Mouse (Mus musculus) embryonic facial prominence, embryonic 14.5 days (tissue): ENCODE results near the gene Gm12569. TPM values are rescaled to one million over a fixed set of nuclear protein-coding genes. Genes with fewer than 3 reads are reported as not detected.

Source experiments
- ATAC-seq: fragments of 200-750 bp; cut with Nextera tagmentation; 2 replicates; pipeline ENCODE4 v1.8.0; 2017; ENCODE audit warnings: low read depth, moderate number of reproducible peaks, moderate TSS enrichment
- DNase-seq: peaks from one replicate; pipeline ENCODE4 v3.0.0-alpha.2; 2015; ENCODE audit warnings: low spot score
- H3K27ac ChIP-seq: fragments of 300-500 bp; sonication (generic); replicated peaks from 2 replicates; pipeline ENCODE4 v1.5.1; 2014; ENCODE audit warnings: low read depth, mild to moderate bottlenecking, low read length, moderate library complexity
- H3K27me3 ChIP-seq: fragments of 300-500 bp; sonication (generic); replicated peaks from 2 replicates; pipeline ENCODE4 v1.6.1; 2014; ENCODE audit warnings: low read length; ENCODE audit not compliant: control insufficient read depth, insufficient read depth
- H3K36me3 ChIP-seq: fragments of 300-500 bp; sonication (generic); 2 replicates; pipeline ENCODE4 v1.6.1; 2014; ENCODE audit warnings: low read length, mixed read lengths; ENCODE audit not compliant: control insufficient read depth, insufficient read depth
- H3K4me1 ChIP-seq: fragments of 300-500 bp; sonication (generic); 2 replicates; pipeline ENCODE4 v1.6.1; 2014; ENCODE audit warnings: antibody characterized with exemption, low read length; ENCODE audit not compliant: control insufficient read depth, insufficient read depth
- H3K4me2 ChIP-seq: fragments of 300-500 bp; sonication (generic); 2 replicates; pipeline ENCODE4 v1.6.1; 2014; ENCODE audit warnings: low read depth, mild to moderate bottlenecking, low read length, moderate library complexity, mixed read lengths
- H3K4me3 ChIP-seq: fragments of 300-500 bp; sonication (generic); 2 replicates; pipeline ENCODE4 v1.5.1; 2014; ENCODE audit warnings: low read depth, mild to moderate bottlenecking, low read length
- H3K9ac ChIP-seq: fragments of 300-500 bp; sonication (generic); 2 replicates; pipeline ENCODE4 v1.6.1; 2014; ENCODE audit warnings: low read depth, mild to moderate bottlenecking, low read length, moderate library complexity, mixed read lengths
- H3K9me3 ChIP-seq: fragments of 300-500 bp; sonication (generic); 2 replicates; pipeline ENCODE4 v1.6.1; 2016; ENCODE audit warnings: low read length; ENCODE audit not compliant: control insufficient read depth
- WGBS: fragments of 180-500 bp; shearing (Covaris S2); extraction: QIAGEN DNeasy Blood & Tissue Kit; methylation state at CpG from one replicate; pipeline ENCODE4 v1.1.7; 2014; 5-methylcytosine and 5-hydroxymethylcytosine counted together
- polyA plus RNA-seq: library from polyadenylated mRNA; unstranded; fragments of >200 nt; fragmentation: Nextera tagmentation; extraction: Ambion mirVana; gene quantifications from 2 replicates; pipeline ENCODE4 v1.2.1, GENCODE M21; 2014

Gm12569 gene
- not detected in 2 replicates for polyA plus RNA-seq

GRCm38 (mm10) chr11:51220308-51220707, at the start of gene Gm12569:
Gm12569 (plus strand) TSS chr11:51220473.
- Histone ChIP-seq H3K9me3 (no peaks in the 10 kb centered on the region), H3K9ac (no peak within 1 kb of the TSS), H3K36me3 (no peaks in the 10 kb centered on the region), H3K4me3 (no peak within 1 kb of the TSS), H3K4me1 (no peaks in the 10 kb centered on the region), H3K4me2 (no peak within 1 kb of the TSS), H3K27ac (no peak within 1 kb of the TSS), H3K27me3 (no peaks in the 10 kb centered on the region)
- ATAC-seq: no peak
- WGBS: 92% methylated on average over 11 of the region's 11 CpGs
- DNase-seq: no peak

GRCm38 (mm10) chr11:51202726-51203125, 17.5 kb upstream of the Gm12569 start:
- DNase-seq (no peak), ATAC-seq (no peak)
- H3K27me3 ChIP-seq: no peaks in the 10 kb centered on the region
- H3K4me1 ChIP-seq: no peaks in the 10 kb centered on the region
- 87% methylated on average over 5 of the region's 5 CpGs for WGBS
- H3K9ac ChIP-seq: no peak overlapping the region
- no peaks in the 10 kb centered on the region for H3K36me3 ChIP-seq
- H3K9me3 ChIP-seq: peaks cover 4% of the 10 kb centered on the region; the same call in 1 of the 2 replicates
- no peak overlapping the region for H3K27ac ChIP-seq
- no peak overlapping the region for H3K4me2 ChIP-seq
- H3K4me3 ChIP-seq: no peak overlapping the region

- Histone ChIP-seq H3K4me3 (no peak overlapping the region), H3K4me2 (no peak overlapping the region), H3K27ac (no peak overlapping the region), H3K9me3 (peaks cover 4% of the 10 kb centered on the region; the same call in 1 of the 2 replicates), H3K27me3 (no peaks in the 10 kb centered on the region), H3K4me1 (no peaks in the 10 kb centered on the region), H3K36me3 (no peaks in the 10 kb centered on the region), H3K9ac (no peak overlapping the region)
- ATAC-seq (no peak), DNase-seq (no peak)
- WGBS: 79% methylated on average over 3 of the region's 3 CpGs
Observed at GRCm38 (mm10) chr11:51207758-51208157, 12.5 kb upstream of the Gm12569 start.

- Histone ChIP-seq H3K27ac (no peak overlapping the region), H3K4me3 (no peak overlapping the region), H3K4me2 (no peak overlapping the region), H3K36me3 (no peaks in the 10 kb centered on the region), H3K4me1 (no peaks in the 10 kb centered on the region), H3K9ac (no peak overlapping the region), H3K9me3 (no peaks in the 10 kb centered on the region), H3K27me3 (no peaks in the 10 kb centered on the region)
- DNase-seq (no peak), ATAC-seq (no peak)
- 89% methylated on average over 5 of the region's 5 CpGs for WGBS
Observed at GRCm38 (mm10) chr11:51211426-51211825, 8.8 kb upstream of the Gm12569 start.

- Histone ChIP-seq H3K4me1 (no peaks in the 10 kb centered on the region), H3K4me2 (no peak overlapping the region), H3K27me3 (no peaks in the 10 kb centered on the region), H3K27ac (no peak overlapping the region), H3K9me3 (no peaks in the 10 kb centered on the region), H3K4me3 (no peak overlapping the region), H3K36me3 (no peaks in the 10 kb centered on the region), H3K9ac (no peak overlapping the region)
- WGBS: 84% methylated on average over 7 of the region's 7 CpGs
- ATAC-seq (no peak), DNase-seq (no peak)
Observed at GRCm38 (mm10) chr11:51214021-51214420, 6.3 kb upstream of the Gm12569 start.

- DNase-seq: no peak
- H3K4me2 ChIP-seq: no peak overlapping the region
- H3K9ac ChIP-seq: no peak overlapping the region
- no peaks in the 10 kb centered on the region for H3K27me3 ChIP-seq
- H3K9me3 ChIP-seq: no peaks in the 10 kb centered on the region
- no peaks in the 10 kb centered on the region for H3K36me3 ChIP-seq
- no peaks in the 10 kb centered on the region for H3K4me1 ChIP-seq
- no peak for ATAC-seq
- 79% methylated on average over 12 of the region's 12 CpGs for WGBS
- H3K4me3 ChIP-seq: no peak overlapping the region
- H3K27ac ChIP-seq: no peak overlapping the region
Observed at GRCm38 (mm10) chr11:51219396-51219980, 785 bp upstream of the Gm12569 start.

- peak; percentile 11 for DNase-seq
- Histone ChIP-seq H3K27me3 (no peaks in the 10 kb centered on the region), H3K4me3 (no peak overlapping the region), H3K27ac (no peak overlapping the region), H3K36me3 (no peaks in the 10 kb centered on the region), H3K4me1 (no peaks in the 10 kb centered on the region), H3K9me3 (no peaks in the 10 kb centered on the region), H3K9ac (no peak overlapping the region), H3K4me2 (no peak overlapping the region)
- ATAC-seq: no peak
- 86% methylated on average over 4 of the region's 4 CpGs for WGBS
Observed at GRCm38 (mm10) chr11:51227104-51227503, 6.8 kb downstream of the Gm12569 start.

GRCm38 (mm10) chr11:51234626-51235025, 14.4 kb downstream of the Gm12569 start:
- Histone ChIP-seq H3K4me3 (no peak overlapping the region), H3K4me2 (no peak overlapping the region), H3K9ac (no peak overlapping the region), H3K4me1 (no peaks in the 10 kb centered on the region), H3K9me3 (no peaks in the 10 kb centered on the region), H3K27ac (no peak overlapping the region), H3K36me3 (no peaks in the 10 kb centered on the region), H3K27me3 (no peaks in the 10 kb centered on the region)
- 86% methylated on average over 9 of the region's 9 CpGs for WGBS
- no peak for ATAC-seq
- DNase-seq: no peak

- H3K9me3 ChIP-seq: no peaks in the 10 kb centered on the region
- H3K4me1 ChIP-seq: no peaks in the 10 kb centered on the region
- DNase-seq (no peak), ATAC-seq (no peak)
- no peaks in the 10 kb centered on the region for H3K27me3 ChIP-seq
- H3K4me3 ChIP-seq: no peak overlapping the region
- no peak overlapping the region for H3K4me2 ChIP-seq
- 87% methylated on average over 2 of the region's 2 CpGs for WGBS
- H3K36me3 ChIP-seq: no peaks in the 10 kb centered on the region
- no peak overlapping the region for H3K9ac ChIP-seq
- no peak overlapping the region for H3K27ac ChIP-seq
Observed at GRCm38 (mm10) chr11:51242897-51243296, 22.6 kb downstream of the Gm12569 start.
